21 mouse cellular contexts compared by ENCODE assay signal in the genomic region with DNA sequence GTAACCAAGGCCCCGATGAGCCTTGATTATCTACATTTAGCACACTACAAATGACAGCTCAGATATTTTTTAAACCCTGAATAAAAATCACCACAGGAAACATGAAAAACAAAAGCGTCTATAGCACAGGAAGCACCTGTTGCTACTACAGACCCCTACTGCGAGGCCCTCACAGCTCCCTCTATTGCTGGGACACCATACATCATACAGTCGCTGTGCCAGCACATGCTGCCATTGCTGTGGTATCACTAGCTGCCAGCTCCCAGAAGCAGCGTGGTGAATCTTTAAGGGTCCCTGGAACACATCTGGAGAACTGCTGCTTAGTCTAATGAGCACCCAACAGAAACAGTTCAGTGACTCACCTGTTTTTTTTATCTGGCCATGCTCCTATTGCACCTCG. TPM values are rescaled to one million over a fixed set of nuclear protein-coding genes. Genes with fewer than 3 reads are reported as not detected.
DNase-seq lines count a peak whose midpoint lies in the region; ATAC-seq and TF ChIP-seq lines count a peak whose summit lies in the region.
"Had no signal": no experiment of that assay in that cellular context is flagged by ENCODE, and none has a peak within 500 bp of the region (broad histone marks: within the 10 kb centered on the region; RNA-seq: fewer than 3 reads in every experiment).

No protein-coding gene starts in this region.

- no peaks in the 10 kb centered on the region for H3K27me3 ChIP-seq in heart, postnatal 0 days (ENCODE audit: control insufficient read depth, insufficient read depth, low read length)
- H3K27me3 ChIP-seq in kidney, embryonic 14.5 days (ENCODE audit: control insufficient read depth, insufficient read depth, low read length): no peaks in the 10 kb centered on the region
- H3K27me3 ChIP-seq: embryonic facial prominence, embryonic 13.5 days; forebrain, embryonic 12.5 days; heart, embryonic 13.5 days had no signal

- no peak for ATAC-seq in heart, postnatal 0 days (ENCODE audit: insufficient read depth, low read depth)
- ATAC-seq in hematopoietic stem cell, adult 5-6 weeks (replicated peaks in 1 of 2; ENCODE audit: insufficient read depth in 1 of 2, low FRiP score in 2 of 2, low TSS enrichment in 1 of 2, low read depth in 1 of 2, poor library complexity in 2 of 2, severe bottlenecking in 2 of 2): peak; percentile 69 to 86
- ATAC-seq in kidney, embryonic 14.5 days (ENCODE audit: low FRiP score, low TSS enrichment): no peak
- ATAC-seq: forebrain, embryonic 16.5 days had no signal

- 74% methylated on average over 6 of the region's 6 CpGs for WGBS in heart, postnatal 0 days
- WGBS in kidney, embryonic 14.5 days: 87% methylated on average over 6 of the region's 6 CpGs

- H3K4me3 ChIP-seq in heart, postnatal 0 days (ENCODE audit: low read depth, low read length): no peak overlapping the region
- no peak overlapping the region for H3K4me3 ChIP-seq in kidney, embryonic 14.5 days (ENCODE audit: low read length)
- H3K4me3 ChIP-seq: embryonic facial prominence, embryonic 13.5 days; forebrain, embryonic 12.5 days; heart, embryonic 13.5 days; hindbrain, embryonic 10.5 days had no signal

- intact Hi-C loops in heart, postnatal 25 days (cut with DNase I): no loop called here

- H3K4me1 ChIP-seq in heart, postnatal 0 days (ENCODE audit: control insufficient read depth, insufficient read depth): no peaks in the 10 kb centered on the region
- H3K4me1 ChIP-seq in kidney, embryonic 14.5 days (ENCODE audit: control insufficient read depth, insufficient read depth, low read length): no peaks in the 10 kb centered on the region
- H3K4me1 ChIP-seq: embryonic facial prominence, embryonic 13.5 days; forebrain, embryonic 12.5 days; heart, embryonic 13.5 days; hindbrain, embryonic 10.5 days had no signal

- H3K27ac ChIP-seq in heart, postnatal 0 days (ENCODE audit: low read depth): peak overlapping the region; percentile 25; the same call in 1 of the 2 replicates
- no peak overlapping the region for H3K27ac ChIP-seq in kidney, embryonic 14.5 days (ENCODE audit: low read depth, low read length)
- H3K27ac ChIP-seq: embryonic facial prominence, embryonic 13.5 days; forebrain, embryonic 12.5 days; heart, embryonic 13.5 days; hindbrain, embryonic 10.5 days; hindbrain, embryonic 14.5 days had no signal

- no peak overlapping the region for H3K4me2 ChIP-seq in heart, postnatal 0 days (ENCODE audit: low read depth, low read length)
- H3K4me2 ChIP-seq in kidney, embryonic 14.5 days (replicated peaks; ENCODE audit: low read depth, low read length): no peak overlapping the region
- H3K4me2 ChIP-seq: embryonic facial prominence, embryonic 13.5 days; forebrain, embryonic 12.5 days; heart, embryonic 13.5 days; hindbrain, embryonic 14.5 days had no signal

- no peak for DNase-seq in heart, postnatal 0 days (ENCODE audit: low spot score)
- no peak for DNase-seq in heart, postnatal 25 days (ENCODE audit: low spot score)
- DNase-seq in thymus, postnatal 0 days (ENCODE audit: low spot score): peak; percentile 86
- peak; percentile 42 to 68 for DNase-seq in thymus, postnatal 36 days
- no peak for DNase-seq in layer of hippocampus, postnatal 25 days (ENCODE audit: extremely low spot score in 1 of 2, low spot score in 1 of 2)
- DNase-seq in kidney, postnatal 25 days: no peak
- DNase-seq: adrenal gland, adult 8-10 months; adrenal gland, postnatal 36 days; cerebellum, adult 11 months; cerebellum, adult 9-10 months; cerebellum, postnatal 25 days; gastrocnemius, postnatal 10 days; heart, postnatal 10 days had no signal

- no peak for TF ChIP-seq EP300 in heart, postnatal 0 days (IDR thresholded peaks at IDR 0.05; ENCODE audit: low read depth)

- no peaks in the 10 kb centered on the region for H3K9me3 ChIP-seq in heart, postnatal 0 days (replicated peaks; ENCODE audit: control insufficient read depth, low read length)
- no peaks in the 10 kb centered on the region for H3K9me3 ChIP-seq in kidney, embryonic 14.5 days (ENCODE audit: control insufficient read depth, low read length)
- H3K9me3 ChIP-seq: embryonic facial prominence, embryonic 13.5 days; forebrain, embryonic 12.5 days; heart, embryonic 13.5 days; hindbrain, embryonic 10.5 days had no signal

- no peak for TF ChIP-seq CTCF in heart, postnatal 0 days (IDR thresholded peaks at IDR 0.05; ENCODE audit: low read depth)

- H3K9ac ChIP-seq in heart, postnatal 0 days (replicated peaks; ENCODE audit: low read depth, low read length): no peak overlapping the region
- no peak overlapping the region for H3K9ac ChIP-seq in kidney, embryonic 14.5 days (ENCODE audit: low read depth, low read length)
- H3K9ac ChIP-seq: embryonic facial prominence, embryonic 13.5 days; forebrain, embryonic 12.5 days; heart, embryonic 13.5 days; hindbrain, embryonic 14.5 days had no signal

- peaks cover 74% of the 10 kb centered on the region for H3K36me3 ChIP-seq in heart, postnatal 0 days (replicated peaks; ENCODE audit: control insufficient read depth, insufficient read depth, low read length)
- H3K36me3 ChIP-seq in kidney, embryonic 14.5 days (ENCODE audit: control insufficient read depth, insufficient read depth, low read length): peaks cover 91% of the 10 kb centered on the region

RNA-seq across cellular contexts. Expression of a gene that starts 42.6 kb away (rescaled TPM):
- total RNA-seq in heart, postnatal 0 days (2014; rRNA removed; ENCODE audit: low replicate concordance): 8.9 and 12.7 TPM in 2 replicates
- polyA plus RNA-seq in heart, postnatal 0 days (2015; fragmentation: Nextera tagmentation; extraction: Ambion mirVana): 5.7 TPM in 2 replicates
- 10 to 100 TPM; 34.2 to 36.2 TPM for total RNA-seq in heart, postnatal 25 days (2021)
- 18.2 and 41.0 TPM in 2 replicates for total RNA-seq in hematopoietic stem cell, adult 5-6 weeks (2017)
- 6.1 and 8.0 TPM in 2 replicates for polyA plus RNA-seq in thymus, postnatal 0 days (2015; fragmentation: Nextera tagmentation; extraction: Ambion mirVana)
- 12.6 and 24.8 TPM in 2 replicates for polyA plus RNA-seq in kidney, embryonic 14.5 days (2014; fragmentation: Nextera tagmentation; extraction: Ambion mirVana)
- 100 to 1,000 TPM; 113 to 122 TPM for total RNA-seq in layer of hippocampus, postnatal 25 days (2021)

Comparison
In these comparisons a context has a peak if more than half of its experiments do, and no peak if none do; other contexts are left out.
1. ATAC-seq: peak in hematopoietic stem cell, adult 5-6 weeks (2 of 2); none in heart, postnatal 0 days (single experiment) and kidney, embryonic 14.5 days (single experiment).
2. DNase-seq: peak in thymus, postnatal 0 days (single experiment) and thymus, postnatal 36 days (2 of 2); none in heart, postnatal 0 days (single experiment), heart, postnatal 25 days (single experiment), layer of hippocampus, postnatal 25 days (0 of 2) and kidney, postnatal 25 days (0 of 2).